Mouse (Mus musculus): ENCODE data around the gene Parva. TPM values are rescaled to one million over a fixed set of nuclear protein-coding genes. Genes with fewer than 3 reads are reported as not detected.

Parva gene
- polyA plus RNA-seq, 1 experiment from 2014 or later, result 70.0 TPM

DNA sequence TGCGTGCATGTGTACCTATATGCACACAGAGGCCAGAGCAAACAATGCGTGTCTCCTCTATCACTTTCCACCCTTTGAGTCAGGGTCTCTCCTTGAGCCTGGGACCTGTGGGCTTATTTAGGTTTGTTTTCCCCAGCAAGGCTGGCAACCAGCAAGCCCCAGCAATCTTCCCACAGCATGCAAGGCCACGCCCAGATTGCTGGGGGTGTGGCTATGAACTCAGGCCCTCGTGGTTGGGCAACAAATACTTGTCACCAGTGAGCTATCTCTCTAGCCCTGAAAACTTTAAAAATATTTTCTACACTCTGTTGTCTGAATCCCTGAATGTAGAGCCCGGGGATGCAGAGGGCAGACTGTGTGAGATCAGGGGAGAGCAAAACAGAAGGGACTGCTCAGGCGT lies 154.3 kb downstream of the Parva start:
- WGBS, result 73% methylated on average over 6 of the region's 6 CpGs
- TF ChIP-seq EP300 (IDR thresholded peaks at IDR 0.05) (no peak), CTCF (IDR thresholded peaks at IDR 0.05) (no peak)
- Histone ChIP-seq H3K4me3 (ENCODE audit: low read depth, low read length) (no peak overlapping the region), H3K36me3 (ENCODE audit: insufficient read depth, low read length) (0 out of 2 replicates have a peak, but pooled peaks cover 12% of the 10 kb centered on the region), H3K4me1 (ENCODE audit: insufficient read depth, low read depth, low read length) (no peaks in the 10 kb centered on the region), H3K9ac (replicated peaks; ENCODE audit: low read depth) (no peak overlapping the region), H3K9me3 (ENCODE audit: low read length) (no peaks in the 10 kb centered on the region), H3K4me2 (replicated peaks; ENCODE audit: low read depth, low read length) (no peak overlapping the region), H3K27me3 (replicated peaks; ENCODE audit: insufficient read depth, low read length) (no peaks in the 10 kb centered on the region), H3K27ac (ENCODE audit: low read length) (no peak overlapping the region)
- DNase-seq (ENCODE audit: low spot score), result no peak
- ATAC-seq, result 0 out of 2 replicates have a peak, but pooled peaks have one; percentile 32

DNA sequence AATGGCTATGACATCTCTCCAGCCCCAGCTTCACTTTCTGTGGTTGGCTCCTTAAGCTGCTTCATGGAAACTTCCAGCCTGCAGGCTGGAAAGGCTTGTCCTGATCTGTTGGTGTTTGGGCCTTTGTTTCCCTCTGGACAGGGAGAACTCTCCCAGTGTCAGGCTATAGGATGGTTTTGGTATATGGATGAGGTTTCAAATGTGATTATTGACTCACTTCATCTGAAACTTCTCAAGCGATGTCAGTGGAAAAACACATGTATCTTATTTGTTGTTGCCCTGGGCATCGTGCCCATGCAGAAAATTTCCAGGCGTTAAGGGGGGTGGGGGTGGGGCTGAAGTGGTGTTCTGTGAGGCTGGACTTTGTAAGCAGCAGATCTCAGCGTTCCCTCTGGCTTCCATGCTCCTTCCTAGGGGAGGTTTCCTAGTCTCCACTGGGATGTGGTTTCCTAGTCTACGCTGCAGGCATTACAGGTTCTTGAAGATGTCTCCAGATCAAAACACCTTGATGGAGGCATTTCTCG lies 155.6 kb downstream of the Parva start:
- TF ChIP-seq CTCF (IDR thresholded peaks at IDR 0.05), result no peak
- Histone ChIP-seq H3K4me2 (replicated peaks; ENCODE audit: low read depth, low read length) (no peak overlapping the region), H3K9me3 (ENCODE audit: low read length) (no peaks in the 10 kb centered on the region), H3K36me3 (ENCODE audit: insufficient read depth, low read length) (0 out of 2 replicates have a peak, but pooled peaks cover 9% of the 10 kb centered on the region), H3K4me3 (ENCODE audit: low read depth, low read length) (no peak overlapping the region), H3K4me1 (ENCODE audit: insufficient read depth, low read depth, low read length) (no peaks in the 10 kb centered on the region), H3K9ac (replicated peaks; ENCODE audit: low read depth) (no peak overlapping the region), H3K27me3 (replicated peaks; ENCODE audit: insufficient read depth, low read length) (no peaks in the 10 kb centered on the region), H3K27ac (ENCODE audit: low read length) (no peak overlapping the region)
- no peak for DNase-seq (ENCODE audit: low spot score)
- no peak for ATAC-seq
- WGBS, result 65% methylated on average over 6 of the region's 6 CpGs

DNA sequence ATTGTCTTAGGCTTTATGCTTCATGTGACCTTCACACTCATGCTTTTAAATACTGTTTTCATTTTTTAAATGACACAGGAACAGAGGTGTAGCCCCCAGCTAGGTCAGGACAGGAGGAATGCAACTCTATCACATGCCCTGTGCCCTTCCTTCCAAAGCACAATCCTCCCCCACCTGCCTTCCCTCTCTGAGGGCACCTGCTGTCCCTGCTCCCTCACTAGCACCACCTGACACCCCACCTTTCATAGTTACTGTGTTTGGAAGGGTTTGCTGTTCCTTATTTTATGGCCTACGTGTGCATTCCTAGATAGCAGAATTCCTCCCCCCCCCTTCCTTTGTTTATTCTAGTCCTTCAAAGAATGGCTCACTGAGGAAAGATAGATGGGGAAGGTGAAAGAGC lies 160.1 kb downstream of the Parva start:
- 11% methylated on average over 1 of the region's 1 CpGs for WGBS
- no peak overlapping the region for H3K4me2 ChIP-seq (replicated peaks; ENCODE audit: low read depth, low read length)
- H3K27ac ChIP-seq (ENCODE audit: low read length), result no peak overlapping the region
- no peak overlapping the region for H3K9ac ChIP-seq (replicated peaks; ENCODE audit: low read depth)
- no peak for TF ChIP-seq EP300 (IDR thresholded peaks at IDR 0.05)
- no peak for TF ChIP-seq CTCF (IDR thresholded peaks at IDR 0.05)
- no peaks in the 10 kb centered on the region for H3K27me3 ChIP-seq (replicated peaks; ENCODE audit: insufficient read depth, low read length)
- H3K36me3 ChIP-seq (ENCODE audit: insufficient read depth, low read length), result 0 out of 2 replicates have a peak, but pooled peaks cover 9% of the 10 kb centered on the region
- ATAC-seq (peak; percentile 33), DNase-seq (ENCODE audit: low spot score) (no peak)
- no peak overlapping the region for H3K4me3 ChIP-seq (ENCODE audit: low read depth, low read length)
- H3K4me1 ChIP-seq (ENCODE audit: insufficient read depth, low read depth, low read length), result no peaks in the 10 kb centered on the region
- H3K9me3 ChIP-seq (ENCODE audit: low read length), result no peaks in the 10 kb centered on the region

DNA sequence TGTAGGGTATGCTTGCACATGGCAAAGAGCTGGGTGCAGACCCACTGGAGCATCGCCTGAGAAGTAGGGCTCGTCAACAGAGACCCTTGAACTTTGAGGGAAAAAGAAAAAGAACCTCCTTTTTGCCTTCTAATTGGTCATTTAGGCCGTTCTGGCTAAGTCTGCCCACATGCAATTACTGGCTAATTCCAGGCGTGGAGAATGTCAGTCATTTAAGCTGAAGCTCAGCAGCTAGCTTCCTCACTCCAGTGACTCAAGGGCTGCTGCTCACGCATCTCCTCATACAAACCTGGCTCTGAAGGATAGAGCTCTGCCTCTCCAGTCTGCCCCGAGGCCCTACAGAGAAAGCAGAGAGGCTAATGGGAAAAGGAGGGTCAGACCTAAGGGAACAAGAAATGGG lies 162.2 kb downstream of the Parva start:
- no peak overlapping the region for H3K4me2 ChIP-seq (replicated peaks; ENCODE audit: low read depth, low read length)
- no peak overlapping the region for H3K27ac ChIP-seq (ENCODE audit: low read length)
- H3K4me1 ChIP-seq (ENCODE audit: insufficient read depth, low read depth, low read length), result no peaks in the 10 kb centered on the region
- 0 out of 2 replicates have a peak, but pooled peaks cover 9% of the 10 kb centered on the region for H3K36me3 ChIP-seq (ENCODE audit: insufficient read depth, low read length)
- H3K27me3 ChIP-seq (replicated peaks; ENCODE audit: insufficient read depth, low read length), result no peaks in the 10 kb centered on the region
- no peaks in the 10 kb centered on the region for H3K9me3 ChIP-seq (ENCODE audit: low read length)
- WGBS, result 86% methylated on average over 6 of the region's 6 CpGs
- no peak overlapping the region for H3K4me3 ChIP-seq (ENCODE audit: low read depth, low read length)
- DNase-seq (ENCODE audit: low spot score), result no peak
- no peak overlapping the region for H3K9ac ChIP-seq (replicated peaks; ENCODE audit: low read depth)
- TF ChIP-seq CTCF (IDR thresholded peaks at IDR 0.05), result no peak
- no peak for TF ChIP-seq EP300 (IDR thresholded peaks at IDR 0.05)
- no peak for ATAC-seq

DNA sequence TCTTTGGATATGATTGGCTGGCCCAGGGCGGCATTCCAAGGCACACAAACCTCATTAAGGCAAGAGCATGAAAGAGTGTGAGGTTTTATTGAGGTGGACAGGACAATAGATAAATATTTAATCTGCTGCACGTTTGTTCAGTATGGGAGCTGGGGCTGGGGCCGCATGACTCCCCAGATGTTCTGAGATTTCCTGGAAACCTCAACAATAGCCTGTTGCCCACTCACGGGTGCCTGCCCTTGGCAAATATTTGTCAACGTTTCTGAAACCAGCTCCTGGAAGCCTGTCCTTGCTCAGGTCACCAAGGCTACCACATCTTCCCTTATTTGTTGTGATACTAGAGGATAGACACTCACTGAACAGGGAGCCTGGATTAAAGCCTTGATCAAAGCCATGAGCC lies 166.3 kb downstream of the Parva start:
- Histone ChIP-seq H3K4me2 (replicated peaks; ENCODE audit: low read depth, low read length) (no peak overlapping the region), H3K36me3 (ENCODE audit: insufficient read depth, low read length) (no peaks in the 10 kb centered on the region), H3K4me1 (ENCODE audit: insufficient read depth, low read depth, low read length) (no peaks in the 10 kb centered on the region), H3K9ac (replicated peaks; ENCODE audit: low read depth) (no peak overlapping the region), H3K27ac (ENCODE audit: low read length) (no peak overlapping the region), H3K27me3 (replicated peaks; ENCODE audit: insufficient read depth, low read length) (no peaks in the 10 kb centered on the region), H3K4me3 (ENCODE audit: low read depth, low read length) (no peak overlapping the region), H3K9me3 (ENCODE audit: low read length) (no peaks in the 10 kb centered on the region)
- no peak; the same call in 1 of the 2 replicates for ATAC-seq
- WGBS, result 31% methylated on average over 5 of the region's 5 CpGs
- no peak for DNase-seq (ENCODE audit: low spot score)
- no peak for TF ChIP-seq CTCF (IDR thresholded peaks at IDR 0.05)
- TF ChIP-seq EP300 (IDR thresholded peaks at IDR 0.05), result no peak

DNA sequence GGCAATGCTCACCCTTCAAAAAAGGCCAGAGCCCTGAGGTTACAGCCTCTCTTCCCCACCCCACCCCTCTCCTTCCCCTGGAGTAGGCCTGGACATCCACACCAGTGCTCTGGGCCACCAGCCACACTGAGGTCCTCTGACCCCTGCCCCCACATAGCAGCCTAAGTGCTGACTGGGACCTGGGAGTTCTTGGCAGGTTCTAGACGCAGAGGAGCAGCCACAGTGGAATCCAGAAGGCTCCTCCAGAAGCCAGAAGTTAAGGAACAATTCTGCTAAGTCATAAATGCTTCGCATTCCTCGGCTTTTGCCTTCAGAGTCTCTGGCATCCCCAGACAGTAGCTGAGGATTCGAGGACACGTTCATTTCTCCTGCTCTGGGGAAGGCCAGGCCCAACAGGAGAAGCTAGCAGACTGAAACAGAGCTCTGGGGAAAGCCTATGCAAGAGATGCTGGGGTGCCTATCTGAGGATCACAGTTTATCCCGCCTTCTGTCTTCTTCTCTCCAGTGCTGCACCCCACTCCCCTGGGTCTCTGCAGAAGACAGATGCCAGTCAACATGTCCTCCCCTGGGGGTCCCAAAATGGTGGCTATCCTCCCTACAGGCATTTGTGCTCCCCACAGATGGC lies 168.0 kb downstream of the Parva start:
- Histone ChIP-seq H3K9ac (replicated peaks; ENCODE audit: low read depth) (no peak overlapping the region), H3K27me3 (replicated peaks; ENCODE audit: insufficient read depth, low read length) (no peaks in the 10 kb centered on the region), H3K4me2 (replicated peaks; ENCODE audit: low read depth, low read length) (no peak overlapping the region), H3K27ac (ENCODE audit: low read length) (no peak overlapping the region), H3K36me3 (ENCODE audit: insufficient read depth, low read length) (no peaks in the 10 kb centered on the region), H3K4me1 (ENCODE audit: insufficient read depth, low read depth, low read length) (no peaks in the 10 kb centered on the region), H3K9me3 (ENCODE audit: low read length) (no peaks in the 10 kb centered on the region), H3K4me3 (ENCODE audit: low read depth, low read length) (no peak overlapping the region)
- DNase-seq (ENCODE audit: low spot score), result peak; percentile 39
- 50% methylated on average over 6 of the region's 6 CpGs for WGBS
- peak; percentile 39 for ATAC-seq
- TF ChIP-seq EP300 (IDR thresholded peaks at IDR 0.05), result no peak; the same call in 1 of the 2 replicates
